Mouse (Mus musculus): ENCODE data around the gene Rhbdf2.
"Not testable (repeated sequence)": the region's sequence is repeated elsewhere in the genome, so short reads cannot be mapped to it uniquely, and the experiment has no call there.

Rhbdf2 gene

DNA sequence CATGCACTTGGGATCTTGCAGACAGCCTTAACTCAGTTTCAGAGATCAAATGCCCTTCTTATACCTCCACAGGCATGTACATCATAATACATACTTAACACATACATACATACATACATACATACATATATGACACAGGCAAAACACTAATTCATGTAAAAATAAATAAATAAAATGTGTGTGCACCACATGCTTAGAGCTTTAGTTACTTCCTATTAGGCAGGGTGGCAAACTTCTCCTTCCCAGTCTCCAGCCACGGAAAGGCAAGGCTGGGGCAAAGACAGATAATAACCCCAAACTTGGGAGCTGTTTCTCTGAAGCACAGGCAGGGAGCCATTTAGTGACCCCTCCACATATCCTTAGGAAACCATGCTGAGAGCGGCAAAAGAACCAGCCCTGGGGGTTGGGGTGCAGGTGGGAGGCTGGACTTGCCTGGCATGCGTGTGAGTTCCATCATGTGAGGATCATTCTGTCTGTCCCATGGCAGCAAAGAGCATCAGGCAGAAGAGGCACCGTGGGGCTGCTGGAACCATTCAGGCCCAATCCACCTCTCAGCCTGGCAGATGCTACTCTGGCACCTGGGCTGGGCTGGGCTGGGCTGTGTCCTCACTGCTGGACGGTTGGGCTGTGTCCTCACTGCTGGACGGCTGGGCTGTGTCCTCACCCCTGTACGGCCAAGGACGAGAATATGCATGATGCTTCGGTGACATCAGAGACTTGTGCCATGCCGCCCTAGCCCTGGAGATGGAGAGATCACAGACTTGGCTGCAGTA, at the start of gene Rhbdf2:
Gene Rhbdf2 (minus strand): TSS at position 721 of the 773 bp plus-strand sequence.
- DNase-seq = no peak

DNA sequence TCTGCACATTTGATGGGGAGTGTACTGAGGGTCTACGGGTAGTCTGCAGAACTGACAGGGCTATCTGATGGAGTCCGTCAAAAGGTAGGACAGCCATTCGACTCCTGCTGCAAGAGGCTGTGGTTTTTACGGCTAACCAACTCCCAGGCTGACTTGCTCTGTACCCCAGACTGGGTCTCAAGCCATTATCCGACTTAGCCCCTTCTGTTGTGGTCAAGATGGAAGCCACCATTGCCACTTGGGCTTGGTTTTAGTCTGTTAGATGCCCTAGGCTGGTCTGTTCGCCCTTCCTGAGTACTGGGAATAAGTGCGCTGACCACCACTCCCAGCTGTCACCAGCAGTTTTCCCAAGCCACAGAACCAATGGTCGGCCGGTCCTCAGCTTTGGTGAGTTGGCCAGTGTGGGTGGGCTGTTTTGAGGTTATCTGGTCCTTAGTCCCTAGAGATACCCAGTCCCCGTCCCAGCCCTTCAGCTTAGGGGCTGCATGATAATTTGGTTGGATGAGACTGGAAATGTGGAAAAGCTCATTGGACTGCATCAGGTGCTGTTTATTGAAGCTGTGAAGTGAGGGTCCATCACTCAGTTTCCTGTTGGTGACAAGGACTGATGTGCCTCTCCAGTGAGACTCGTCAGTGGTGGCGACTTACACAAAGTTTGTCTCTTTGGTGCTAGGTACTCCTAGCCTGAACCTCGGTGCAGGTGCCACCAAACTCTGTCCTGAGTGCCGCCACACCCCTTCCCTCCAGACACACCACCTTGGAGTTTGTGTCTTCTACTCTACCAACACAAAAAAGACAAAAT, 49.6 kb upstream of the Rhbdf2 start:
- no peak for DNase-seq

DNA sequence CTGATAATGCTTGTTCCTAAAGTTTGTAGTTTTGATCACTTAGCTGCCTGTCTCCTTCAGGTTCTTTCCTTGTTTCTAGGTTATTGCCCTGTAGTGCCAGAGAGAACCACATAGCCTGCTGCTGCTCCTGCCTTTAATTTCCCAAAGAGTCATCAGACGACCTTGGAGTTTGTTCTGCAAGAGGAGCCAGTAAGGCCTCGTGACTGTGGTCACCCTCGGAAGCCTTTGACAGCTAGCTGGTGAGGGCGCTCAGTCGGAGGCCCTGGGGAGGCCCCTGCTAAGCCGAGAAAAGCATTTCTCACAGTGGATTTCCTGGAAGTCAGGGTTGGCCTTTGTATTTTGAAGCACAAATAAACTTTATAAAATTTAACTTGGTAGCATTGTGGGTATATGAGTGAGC, 48.6 kb upstream of the Rhbdf2 start:
- peak in 1 of 2 experiments; percentile 61 for DNase-seq

DNA sequence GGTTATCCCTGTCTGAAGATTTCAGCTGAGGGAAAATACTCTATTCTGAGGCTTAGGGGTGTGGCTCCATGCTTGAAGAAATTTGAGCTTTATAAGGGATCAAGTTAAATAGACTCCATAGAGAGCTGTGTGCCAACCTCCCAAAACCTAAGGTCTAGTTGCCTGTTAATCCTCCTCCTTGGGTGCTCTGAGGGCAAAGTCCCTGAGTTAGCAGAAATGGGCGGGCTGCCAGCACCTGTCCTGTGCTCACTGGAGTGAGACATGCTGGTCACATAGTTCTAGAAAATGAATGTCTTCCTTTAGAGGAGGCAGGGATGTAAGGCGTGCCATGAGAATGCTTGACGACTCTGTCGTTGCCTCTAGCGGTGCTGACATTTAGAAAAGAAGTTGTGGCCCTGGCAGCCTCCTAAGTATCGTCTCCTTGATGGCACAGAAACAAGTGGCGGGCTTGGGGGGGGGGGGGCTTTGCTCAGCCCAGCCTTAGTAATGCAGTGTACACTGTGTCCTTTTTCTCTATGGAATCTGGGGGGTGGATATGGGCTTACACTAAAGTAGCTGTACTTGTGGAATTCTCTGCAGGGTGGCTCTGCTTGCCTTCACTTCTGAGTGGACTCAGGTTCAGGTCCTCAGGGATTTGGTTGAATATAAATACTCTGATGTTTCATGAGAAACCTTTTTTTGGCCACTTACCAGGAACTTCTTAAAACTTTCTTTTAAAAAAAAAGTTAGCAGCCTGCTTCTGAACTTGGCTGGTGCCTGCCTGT, 48.0 kb upstream of the Rhbdf2 start:
- DNase-seq = peak; percentile 84 to 91

DNA sequence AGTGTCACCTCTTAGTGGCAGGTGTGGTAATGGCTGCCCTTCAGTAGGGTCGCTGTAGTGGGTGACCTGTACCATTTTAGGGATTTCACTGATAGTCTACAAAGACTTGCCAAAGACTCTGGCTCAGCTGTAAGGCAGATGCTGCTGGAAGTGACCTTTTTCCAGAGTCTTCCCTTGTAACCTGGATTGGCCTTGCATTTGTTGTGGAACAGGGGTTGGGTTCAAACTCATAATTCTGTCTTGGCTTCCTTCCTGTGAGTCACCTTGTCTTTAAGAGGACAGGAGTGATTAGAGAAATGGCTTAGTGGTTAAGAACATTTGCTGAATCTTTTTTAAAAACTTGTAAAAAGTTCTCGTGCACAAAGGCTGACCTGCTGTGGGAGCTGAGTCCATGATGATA, 46.6 kb upstream of the Rhbdf2 start:
- no peak for DNase-seq

DNA sequence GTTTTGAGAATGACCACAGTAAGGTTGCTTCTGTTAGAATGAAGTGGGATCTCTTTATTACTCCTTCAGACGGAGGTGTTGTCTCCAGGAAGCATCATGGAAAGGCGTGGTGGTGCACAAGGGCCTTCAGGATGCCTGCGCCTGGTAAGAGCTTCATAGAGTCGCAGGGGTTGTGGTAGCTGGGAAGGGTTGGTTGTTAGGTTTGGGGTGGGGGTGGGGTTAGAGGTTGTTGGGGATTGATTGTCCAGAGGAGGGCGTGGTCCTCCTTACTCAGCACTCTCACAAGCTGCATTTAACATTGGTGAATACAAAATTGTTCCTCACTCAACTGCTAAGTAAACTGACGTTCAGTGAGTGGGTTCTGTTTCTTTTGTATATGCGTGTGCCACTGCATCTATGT, 45.8 kb upstream of the Rhbdf2 start:
- DNase-seq = no peak

DNA sequence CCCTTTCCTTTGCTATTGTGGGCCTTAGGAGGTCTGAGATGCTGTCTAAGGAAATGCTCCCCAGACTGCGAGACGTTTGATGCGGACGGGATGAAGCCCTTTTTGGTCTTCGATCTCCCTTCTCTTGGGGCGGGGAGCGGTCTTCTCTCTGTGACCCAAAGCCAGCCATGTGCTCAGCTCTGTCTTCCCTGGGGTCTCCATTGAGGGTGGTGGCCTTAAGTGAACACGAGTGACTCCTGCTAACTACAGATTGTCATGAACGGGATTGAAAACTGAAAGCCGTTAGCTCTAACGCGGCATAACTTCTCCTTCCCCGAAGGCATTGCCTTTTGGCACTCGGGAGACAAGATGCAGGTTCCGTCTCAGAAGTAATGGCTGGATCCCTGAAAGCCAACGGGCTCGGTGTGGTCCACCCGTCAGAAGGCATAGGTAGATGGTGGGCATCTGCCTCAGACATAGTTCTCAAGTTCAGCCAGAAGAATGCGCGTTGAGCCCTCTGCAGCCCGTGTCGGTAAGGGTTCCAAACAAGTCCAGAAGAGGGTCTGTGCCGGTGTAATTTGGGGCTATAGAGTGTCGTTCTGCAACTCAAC, 45.1 kb upstream of the Rhbdf2 start:
- DNase-seq = peak in 1 of 2 experiments; percentile 43

DNA sequence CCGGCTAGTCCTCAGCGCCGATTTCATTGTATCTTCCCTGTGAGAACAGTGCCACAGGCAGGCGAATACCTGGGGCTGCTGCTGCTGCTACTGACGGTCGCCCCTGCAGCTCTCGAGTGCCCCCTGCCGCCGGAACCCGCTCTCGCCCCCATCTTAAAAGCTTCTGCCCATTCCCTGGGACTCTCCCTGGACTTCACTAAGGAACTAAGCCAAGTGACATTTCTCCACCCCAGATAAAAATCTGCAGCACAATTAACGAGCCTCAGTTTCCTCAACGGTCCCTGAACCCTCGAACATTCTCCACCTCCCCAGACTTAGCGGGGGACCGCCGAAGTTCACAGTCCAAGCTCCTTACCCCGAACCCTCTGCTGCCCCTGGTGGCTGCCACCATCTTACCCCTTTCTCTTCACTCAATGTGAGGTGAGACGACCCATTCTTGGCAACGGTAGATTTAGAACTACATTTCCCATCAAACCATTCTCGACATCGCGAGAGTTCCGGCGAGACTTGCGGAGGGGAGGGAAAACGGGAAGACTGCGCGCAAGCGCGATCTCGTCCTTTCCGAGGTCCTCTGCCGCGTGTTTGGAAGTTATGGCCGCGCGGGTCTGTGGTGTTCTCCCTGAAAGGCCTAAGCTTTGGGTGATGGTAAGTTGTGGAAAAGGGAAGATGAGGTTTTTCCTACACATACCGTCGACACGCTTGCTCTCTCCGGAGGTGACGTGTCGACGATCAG, 44.5 kb upstream of the Rhbdf2 start:
- peak; percentile 97 to 99 for DNase-seq

DNA sequence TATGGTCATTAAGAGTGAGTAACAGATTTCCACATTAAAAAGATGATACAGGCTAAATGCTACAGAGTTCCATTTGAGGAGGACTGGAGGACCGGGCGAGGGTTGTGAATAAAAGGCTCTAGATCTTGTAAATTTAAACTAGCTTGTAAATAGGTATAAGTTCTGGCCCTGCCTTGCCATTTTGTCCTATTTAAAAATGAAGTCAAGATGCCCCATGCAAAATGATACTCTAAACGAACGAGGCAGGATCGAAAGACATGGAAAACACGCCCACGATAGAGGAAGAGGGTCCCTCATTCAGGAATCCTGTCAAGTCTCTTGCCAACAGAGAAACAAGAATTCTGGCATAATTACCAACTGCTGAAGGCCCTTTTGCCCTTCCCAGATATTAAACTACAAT, 43.6 kb upstream of the Rhbdf2 start:
- no peak for DNase-seq

DNA sequence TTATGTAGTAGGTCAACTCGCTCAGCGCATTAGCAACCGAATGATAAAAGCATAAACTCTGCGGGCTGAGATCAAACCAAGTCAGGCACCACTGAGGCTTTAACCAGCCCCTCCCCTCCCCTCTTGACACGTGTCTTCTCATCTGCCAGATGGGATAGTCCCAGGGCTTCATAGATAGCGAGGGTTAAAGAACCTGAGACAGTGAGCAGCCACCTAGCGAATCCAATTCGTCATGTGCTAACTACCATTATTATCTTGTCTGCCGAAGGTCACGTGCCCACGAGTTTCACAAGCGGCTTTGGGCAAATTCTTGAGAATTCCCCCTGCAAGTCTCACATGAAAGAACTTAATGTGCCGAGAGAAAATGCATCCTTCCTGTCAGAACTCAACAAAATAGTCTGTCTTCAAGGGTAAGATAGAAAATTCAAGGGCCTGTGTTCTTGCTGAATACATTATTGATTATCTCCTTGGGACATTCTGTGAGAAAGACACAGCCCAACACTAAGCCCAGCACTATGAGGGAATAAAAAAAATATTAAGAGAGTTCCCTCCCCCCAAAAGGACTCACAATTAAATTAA, 43.1 kb upstream of the Rhbdf2 start:
- no peak for DNase-seq

DNA sequence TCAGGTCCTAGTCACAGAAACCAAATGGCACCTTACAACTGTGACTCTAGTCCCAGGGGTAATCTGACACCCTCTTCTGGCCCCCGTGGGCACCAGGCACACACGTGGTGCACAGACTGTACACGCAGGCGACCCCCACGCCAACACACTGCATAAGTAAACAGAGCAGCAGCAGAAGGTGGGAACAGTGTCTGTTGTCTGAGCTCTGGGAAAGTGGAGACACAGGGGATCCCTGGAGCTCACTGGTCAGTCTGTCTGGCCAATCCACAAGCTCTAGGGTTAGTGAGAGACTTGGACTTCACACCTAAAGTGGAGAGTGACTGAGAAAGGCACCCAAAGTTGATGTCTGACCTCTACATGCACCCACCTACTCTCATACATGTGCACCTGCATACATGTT, 42.5 kb upstream of the Rhbdf2 start:
- no peak for DNase-seq

DNA sequence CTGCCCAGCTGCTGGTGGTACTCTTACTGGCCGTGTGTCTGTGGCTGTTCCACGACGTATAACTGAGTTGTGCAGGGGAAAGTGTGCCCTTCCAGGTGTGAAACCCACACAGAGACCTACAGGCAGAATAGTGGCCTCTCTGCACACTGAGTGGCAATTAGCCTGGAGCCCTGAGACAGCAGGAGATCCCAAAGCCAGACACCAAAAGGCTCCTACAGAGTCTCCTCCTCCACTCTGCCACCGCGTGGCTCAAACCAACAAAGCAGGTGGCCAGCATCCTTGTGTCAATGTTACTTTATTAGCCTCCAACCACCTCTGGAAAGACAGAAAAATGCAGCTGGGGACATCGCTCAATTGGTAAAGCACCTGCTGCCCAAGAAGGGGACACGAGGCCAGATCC, 42.0 kb upstream of the Rhbdf2 start:
- DNase-seq = peak; percentile 66 to 70

DNA sequence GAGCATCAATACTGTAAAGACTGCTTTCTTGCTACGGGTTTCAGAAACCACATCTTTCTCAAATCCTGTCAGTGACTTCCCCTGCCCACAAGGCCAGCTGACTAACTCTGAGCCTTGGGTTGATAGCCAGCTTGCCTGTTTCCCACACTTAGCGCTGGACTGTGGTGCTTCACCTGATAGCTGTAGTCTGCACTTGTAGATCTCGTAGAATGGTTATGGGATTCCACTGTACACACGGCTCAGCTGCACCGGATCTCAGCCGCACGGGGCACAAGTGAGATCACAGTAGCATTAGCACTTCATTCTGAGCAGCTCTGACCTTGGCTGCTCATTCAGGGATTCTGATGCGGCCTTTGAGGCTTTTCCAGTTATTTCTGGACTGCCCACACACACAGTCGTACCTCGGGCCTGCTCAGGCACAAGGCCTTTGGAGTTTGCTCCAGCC, 41.6 kb upstream of the Rhbdf2 start:
- peak in 1 of 2 experiments; percentile 46 for DNase-seq

DNA sequence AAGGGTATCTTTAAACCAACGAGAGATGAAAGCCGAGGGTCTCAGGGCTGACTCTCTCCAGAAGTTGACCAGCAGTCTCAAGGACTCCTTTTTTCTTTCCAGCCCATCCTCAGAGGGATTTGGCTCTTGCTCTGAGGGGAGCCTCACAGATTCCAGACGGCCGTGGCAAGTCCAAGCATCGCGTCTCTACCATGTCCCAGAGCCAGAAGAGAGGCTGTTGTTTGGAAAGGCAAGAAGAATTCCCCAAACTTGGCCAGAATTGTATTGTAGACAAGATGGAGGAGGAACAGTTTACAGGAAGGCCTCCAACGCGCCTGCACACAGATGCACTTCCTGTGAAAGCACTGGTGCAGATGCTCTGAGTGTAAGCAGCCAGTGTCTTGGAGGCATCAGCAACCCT, 41.1 kb upstream of the Rhbdf2 start:
- no peak for DNase-seq

DNA sequence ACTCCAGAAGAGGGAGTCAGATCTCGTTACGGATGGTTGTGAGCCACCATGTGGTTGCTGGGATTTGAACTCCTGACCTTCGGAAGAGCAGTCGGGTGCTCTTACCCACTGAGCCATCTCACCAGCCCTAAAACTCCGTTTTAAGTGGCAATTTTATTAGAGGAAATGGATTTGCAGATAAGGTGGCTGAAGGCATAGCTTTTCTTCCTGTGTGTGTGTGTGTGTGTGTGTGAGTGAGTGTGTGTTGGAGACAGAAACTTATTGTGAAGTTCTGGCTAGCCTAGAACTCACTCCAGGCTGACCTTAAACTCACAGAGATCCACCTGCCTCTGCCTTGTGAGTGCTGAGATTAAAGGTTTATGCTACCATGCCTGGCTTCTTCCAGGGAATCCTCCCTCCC, 40.2 kb upstream of the Rhbdf2 start:
- DNase-seq = not testable (repeated sequence)

DNA sequence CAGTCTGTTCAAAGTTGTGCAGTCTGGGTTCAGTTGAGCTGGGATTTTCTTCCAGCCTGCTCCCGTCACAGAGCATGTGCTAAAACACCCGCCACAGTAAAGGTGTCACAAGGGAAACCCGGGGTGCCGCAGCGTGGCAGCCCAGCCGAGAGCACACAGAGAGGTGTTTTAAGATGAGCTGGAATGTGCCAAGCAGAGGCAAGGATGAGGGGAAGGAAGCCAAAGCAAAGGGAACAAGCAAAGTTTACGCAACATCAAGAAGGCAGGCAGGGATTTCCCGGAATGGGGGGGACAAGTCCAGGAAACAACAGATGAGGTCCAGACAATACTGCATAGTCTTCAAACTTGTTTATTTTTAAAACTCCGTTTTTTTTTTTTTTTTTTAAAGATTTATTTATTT, 39.7 kb upstream of the Rhbdf2 start:
- DNase-seq = no peak

DNA sequence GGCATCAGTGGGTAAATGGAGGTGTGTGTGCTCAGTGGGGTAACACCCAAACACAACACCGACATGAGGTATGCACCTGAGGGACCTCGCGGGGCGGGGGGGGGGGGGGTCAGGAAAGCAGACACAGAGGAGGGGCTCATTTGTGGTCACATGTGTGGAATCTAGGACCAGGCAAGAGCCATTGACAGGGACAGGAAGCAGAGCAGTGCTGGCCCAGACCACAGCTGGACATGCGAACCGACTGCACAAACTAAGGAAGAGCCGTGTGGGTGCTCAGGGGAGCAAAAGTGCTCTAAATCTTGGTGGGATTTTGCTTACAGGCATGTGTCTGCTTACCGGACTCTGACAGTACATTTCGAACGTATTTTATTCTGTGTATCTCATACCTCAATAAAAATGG, 38.5 kb upstream of the Rhbdf2 start:
- no peak for DNase-seq

DNA sequence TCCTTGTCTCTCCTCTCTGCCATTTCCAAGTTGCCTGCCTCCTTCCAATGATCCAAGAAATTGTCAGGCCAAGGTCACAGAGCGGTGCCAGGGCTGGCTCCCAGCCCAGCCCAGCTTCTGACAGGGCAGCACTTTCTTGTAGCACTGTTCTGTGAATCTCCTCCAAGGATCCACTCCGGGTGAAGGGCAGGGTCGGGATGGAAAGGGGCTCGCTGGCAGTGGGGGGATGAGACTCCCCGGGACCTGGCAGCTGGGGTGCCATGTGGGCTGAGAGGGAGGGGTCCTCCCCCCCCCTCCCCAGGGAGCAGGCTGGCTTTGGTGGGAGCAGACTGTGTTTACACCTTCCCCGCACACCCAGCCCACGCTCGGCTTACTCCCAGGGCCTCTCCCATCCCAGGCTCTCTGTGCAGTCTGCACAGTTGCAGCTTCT, 35.1 kb upstream of the Rhbdf2 start:
- no peak for DNase-seq

DNA sequence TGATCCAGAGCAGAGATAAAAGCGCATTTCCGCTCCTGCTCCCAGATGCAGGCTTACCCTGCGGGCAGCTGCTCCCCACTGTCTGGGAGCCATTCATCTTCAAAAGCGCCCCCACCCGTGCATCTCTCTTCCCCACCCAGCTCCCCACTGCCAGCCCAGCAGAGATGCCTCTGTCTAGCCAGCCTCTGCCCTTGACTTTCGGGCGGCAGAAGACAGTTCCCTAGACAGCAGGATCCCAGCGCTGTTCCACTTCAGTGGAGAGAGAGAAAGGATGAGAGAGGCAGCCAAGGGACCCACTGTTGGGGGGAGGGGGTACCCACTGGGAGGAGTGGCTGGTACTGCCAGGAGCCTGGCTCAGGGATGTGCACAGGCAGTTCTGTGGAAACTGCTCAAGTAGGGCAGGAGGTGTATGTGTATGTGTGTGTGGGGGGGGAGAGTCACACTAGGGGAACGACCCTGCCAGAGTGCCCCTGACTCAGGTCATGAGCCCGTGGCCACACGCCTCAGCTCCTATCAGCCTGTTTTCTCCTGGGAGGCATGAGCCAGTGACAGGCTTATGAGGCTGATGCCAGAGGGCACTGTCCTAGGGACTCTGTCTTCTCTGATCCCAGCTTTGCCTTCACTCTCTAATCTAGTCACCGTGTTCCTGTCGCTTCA, 34.6 kb upstream of the Rhbdf2 start:
- DNase-seq = peak in 1 of 2 experiments; percentile 55

DNA sequence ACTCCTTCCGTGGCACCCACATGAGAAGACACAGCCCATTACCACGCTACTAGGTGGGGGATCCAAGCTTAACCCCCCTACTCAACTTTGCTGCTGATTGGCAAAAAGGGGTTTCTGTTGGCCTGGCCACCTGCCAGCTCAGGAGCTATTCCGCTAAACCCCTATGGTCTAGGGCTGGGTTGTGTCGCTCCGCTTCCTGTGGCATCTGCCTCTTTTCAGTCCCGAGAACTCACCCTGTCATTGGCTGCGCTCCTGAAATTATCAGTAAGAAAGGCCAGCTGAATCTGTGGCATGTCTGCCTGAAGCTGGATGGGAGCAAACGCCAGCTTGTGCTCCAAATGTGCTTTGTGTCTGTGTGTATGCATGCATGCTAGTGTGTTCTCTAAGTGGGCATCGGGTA, 33.4 kb upstream of the Rhbdf2 start:
- DNase-seq = no peak

DNA sequence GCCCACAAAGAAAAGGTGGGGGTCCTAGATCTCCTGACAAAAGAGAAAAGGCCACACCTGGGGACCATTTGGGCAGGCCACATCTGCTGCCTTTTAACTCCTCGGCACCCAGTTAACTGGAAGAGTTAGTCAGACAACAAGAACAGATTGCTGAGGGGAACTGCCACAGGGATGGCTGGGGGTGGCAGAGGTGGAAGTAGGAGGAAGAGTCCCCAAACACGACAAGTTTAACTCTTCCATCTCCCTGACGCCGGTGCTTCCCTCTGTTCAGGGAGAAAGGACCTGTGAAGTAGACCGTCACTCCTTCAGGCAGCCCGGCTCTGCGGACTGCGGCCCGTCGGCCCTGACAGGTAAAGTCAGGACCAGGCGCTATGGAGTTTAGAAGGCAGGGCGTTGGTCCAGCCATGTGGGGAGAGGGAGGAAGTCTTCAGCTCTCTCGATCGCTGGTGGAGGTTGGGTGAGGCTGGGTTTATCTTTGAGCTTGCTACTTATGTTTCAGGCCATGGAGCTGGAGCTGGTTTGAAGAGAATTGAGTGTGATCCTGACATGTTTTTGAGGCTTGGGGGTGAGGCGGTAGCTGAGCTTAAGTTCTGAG, 32.3 kb upstream of the Rhbdf2 start:
- peak in 1 of 2 experiments; percentile 3 for DNase-seq

All from kidney, postnatal 4 days (tissue).